Mouse (Mus musculus): ENCODE data around the gene Trim12c.
A peak's percentile ranks its signal among the peaks of the same experiment; 100 is the strongest.

GRCm38 (mm10) chr7:104369736-104370414 lies 16.7 kb upstream of the Trim12c start, which contains the start of gene Trim30b:
- TF ChIP-seq CTCF (IDR thresholded peaks at IDR 0.05) (peak; percentile 51), POLR2A (IDR thresholded peaks at IDR 0.05; ENCODE audit: insufficient read depth, low read depth, low read length) (no peak), EP300 (IDR thresholded peaks at IDR 0.05; ENCODE audit: insufficient read depth, low read depth, low read length) (no peak)

Data from heart, adult 2 months (tissue).